Mouse (Mus musculus) thymus, adult 2 months (tissue): ENCODE measurements around the gene Raver1.

Experiments used
- CTCF ChIP-seq: fragments of 200-500 bp; IDR thresholded peaks from 2 replicates; pipeline ENCODE4 v1.5.1; 2012; ENCODE audit warnings: mild to moderate bottlenecking, control low read depth, low read length, moderate library complexity, borderline replicate concordance; ENCODE audit not compliant: control insufficient read depth, poor library complexity, insufficient read depth; ENCODE audit errors: extremely low read depth
- POLR2A ChIP-seq: fragments of 200-500 bp; IDR thresholded peaks from 2 replicates; pipeline ENCODE4 v1.6.1; 2012; ENCODE audit warnings: mild to moderate bottlenecking, low read length, control low read depth, moderate library complexity; ENCODE audit not compliant: control insufficient read depth, poor library complexity, insufficient read depth; ENCODE audit errors: extremely low read depth

- no peak for TF ChIP-seq POLR2A
- TF ChIP-seq CTCF: no peak
Observed at GRCm38 (mm10) chr9:21095958-21096357, 4.2 kb upstream of the Raver1 start.
